Mouse (Mus musculus) monocyte, adult 5-6 weeks (primary cell): ENCODE data around the gene Srp9. TPM values are rescaled to one million over a fixed set of nuclear protein-coding genes. Genes with fewer than 3 reads are reported as not detected.

Experiments used
- ATAC-seq: fragments of 153-309, 156-312 bp; replicated peaks from 2 replicates; pipeline ENCODE4 v1.8.0; 2017; ENCODE audit warnings: mild to moderate bottlenecking; ENCODE audit not compliant: low TSS enrichment, insufficient number of reproducible peaks, severe bottlenecking, poor library complexity, low FRiP score
- total RNA-seq: library from RNA; stranded (forward); fragments of 200-1000, 200-491, 200-594 nt; gene quantifications from 3 replicates; pipeline ENCODE4 v1.2.3, GENCODE M21; 2017

Srp9 gene
- 122 to 171 TPM (median 147 TPM) in 3 replicates for total RNA-seq

DNA sequence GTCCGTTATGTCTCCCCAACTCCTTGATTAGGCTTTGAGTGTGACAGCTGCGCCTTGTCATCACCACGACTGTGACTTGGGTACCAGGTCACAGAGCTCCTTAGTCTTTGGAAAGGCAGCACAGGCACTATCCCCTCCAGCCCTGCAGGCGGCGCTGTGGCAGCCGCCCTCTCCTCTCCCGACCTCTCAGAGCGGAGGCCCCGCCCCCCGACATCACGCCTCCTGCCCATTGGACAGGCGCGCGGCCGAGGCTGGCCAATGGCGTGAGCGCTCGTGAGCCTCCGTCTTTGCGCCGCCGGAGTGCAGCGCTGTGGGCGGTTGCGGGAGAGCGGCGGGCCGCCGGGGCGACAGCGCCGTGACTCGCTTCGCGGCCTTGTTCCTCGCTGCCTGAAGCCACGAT is at the start of gene Srp9:
TSS of gene Srp9 (plus strand) at position 232 of the 400 bp plus-strand sequence.
- ATAC-seq: peak; percentile 93

DNA sequence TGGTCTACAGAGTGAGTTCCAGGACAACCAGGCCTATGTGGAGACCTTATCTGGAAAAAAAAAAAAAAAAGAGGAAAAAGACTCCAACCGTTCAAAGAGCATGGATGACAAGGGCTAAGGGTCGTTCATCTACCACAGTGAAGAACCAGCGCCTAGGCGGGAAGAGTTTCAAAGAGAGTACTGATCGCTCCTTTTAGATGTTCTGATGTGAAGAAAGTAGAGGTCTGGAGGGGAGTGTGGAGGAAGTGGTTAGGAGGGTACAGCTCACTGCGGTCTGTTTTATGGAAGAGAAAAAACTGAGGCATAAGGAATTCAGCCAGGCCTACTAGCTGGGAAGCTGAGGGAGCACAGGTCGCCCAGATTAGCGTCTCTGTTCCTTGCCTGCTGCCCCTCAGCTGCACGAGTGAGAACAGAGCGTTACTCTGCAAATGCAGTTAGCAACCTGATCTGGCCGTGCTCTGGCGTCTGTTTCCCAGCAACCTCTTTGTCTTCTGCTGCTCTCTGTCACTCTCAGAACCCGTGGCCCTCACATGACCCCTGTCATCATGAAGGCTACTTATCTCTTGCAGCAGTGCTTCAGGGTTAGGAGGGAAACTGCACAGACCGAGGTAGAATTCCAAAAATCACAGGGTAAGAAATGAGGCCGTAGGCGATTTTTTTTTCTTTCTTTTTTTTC is 42.7 kb upstream of the Srp9 start:
- ATAC-seq: no peak

DNA sequence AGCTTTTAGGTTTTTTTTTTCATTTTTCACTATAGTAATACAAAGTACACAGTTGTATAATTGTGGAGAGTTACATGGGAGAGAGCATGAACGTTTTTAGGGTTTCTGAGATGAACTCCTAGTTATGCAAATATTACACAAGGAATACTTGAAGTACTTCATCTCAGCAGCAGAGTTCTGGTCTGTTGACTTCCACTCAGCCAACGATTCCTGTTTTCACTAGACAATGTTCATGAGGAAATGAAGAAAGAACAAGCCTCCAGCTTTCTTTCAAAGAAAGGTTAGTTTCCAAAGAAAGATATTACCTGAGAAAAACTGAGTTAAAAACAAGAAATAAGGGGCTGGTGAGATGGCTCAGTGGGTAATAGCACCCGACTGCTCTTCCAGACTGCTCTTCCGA is 41.1 kb upstream of the Srp9 start:
- ATAC-seq: no peak

DNA sequence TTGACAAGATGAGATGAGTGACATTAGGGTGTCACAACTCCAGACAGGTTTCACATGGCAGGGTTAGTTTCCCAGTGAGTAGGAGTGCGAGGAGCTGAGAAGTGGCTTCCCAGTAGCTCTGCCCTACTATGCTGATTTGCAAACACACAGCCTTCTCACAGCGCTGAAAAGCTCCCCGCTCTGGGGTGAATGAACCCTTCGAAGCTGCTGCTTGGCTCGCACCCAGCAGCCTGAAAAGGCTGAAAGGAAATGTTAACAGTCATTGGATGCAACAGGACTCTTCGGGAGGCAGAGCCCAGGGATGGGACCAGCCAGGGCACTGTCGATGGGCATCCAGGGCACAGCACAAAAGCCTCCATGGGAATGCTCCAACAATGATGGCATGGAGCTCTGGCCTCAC is 37.8 kb upstream of the Srp9 start:
- ATAC-seq: no peak

DNA sequence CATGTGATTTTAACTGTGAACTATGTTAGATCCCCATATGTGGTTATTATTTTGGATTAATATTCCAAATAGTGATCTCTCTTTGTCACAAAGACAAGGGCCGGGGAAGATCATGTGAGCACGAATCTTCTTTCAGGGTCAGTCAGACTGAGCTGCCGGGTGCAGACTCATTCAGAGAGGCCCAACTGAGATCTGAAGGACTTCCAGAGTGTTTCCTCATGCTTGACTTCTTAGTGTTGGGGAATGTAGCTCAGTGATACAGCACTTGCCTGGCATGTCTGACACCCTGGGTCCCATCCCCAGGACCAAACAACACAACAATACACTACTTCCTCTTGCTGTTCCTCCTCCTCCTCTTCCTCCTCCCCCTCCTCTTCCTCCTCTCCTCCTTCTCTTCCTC is 37.2 kb upstream of the Srp9 start:
- no peak for ATAC-seq

DNA sequence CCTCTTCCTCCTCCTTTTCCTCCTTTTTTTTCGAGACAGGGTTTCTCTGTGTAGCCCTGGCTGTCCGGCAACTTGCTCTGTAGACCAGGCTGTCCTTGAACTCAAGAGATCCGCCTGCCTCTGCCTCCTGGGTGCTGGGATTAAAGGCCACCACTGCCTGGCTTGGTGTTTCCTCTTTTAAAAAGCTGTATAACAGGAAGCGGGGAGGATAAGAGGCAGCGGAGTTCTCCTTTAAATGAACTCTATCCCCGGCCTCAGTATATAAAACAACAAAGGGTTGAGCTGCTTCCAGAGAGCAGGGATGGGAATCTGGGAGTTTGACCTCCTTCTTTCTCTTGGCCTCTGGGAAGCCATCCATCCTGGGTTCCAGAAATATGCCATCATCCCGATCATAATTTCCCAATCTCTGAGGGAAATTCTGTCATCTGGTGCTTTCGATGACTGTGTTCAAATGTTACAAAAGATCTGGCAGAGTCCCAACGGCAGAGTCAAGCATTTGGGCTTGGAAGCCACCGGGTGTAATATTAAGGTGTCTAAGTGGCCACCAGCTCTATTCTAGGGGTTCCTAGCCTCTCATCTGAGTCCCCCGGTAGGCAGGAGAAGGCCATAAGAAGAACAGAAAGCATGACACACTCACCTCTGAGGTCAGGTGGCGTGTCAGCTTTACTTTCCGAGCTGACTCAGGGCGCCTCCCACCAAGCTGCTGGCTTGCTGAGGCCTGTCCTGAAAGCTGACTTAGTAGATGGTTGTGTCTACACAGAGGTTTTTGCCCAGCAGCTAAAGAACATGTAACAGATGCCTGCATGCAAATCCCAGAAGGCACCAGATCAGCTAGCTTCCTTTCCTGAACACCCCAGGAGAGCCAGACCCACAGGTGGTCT is 36.5 kb upstream of the Srp9 start:
- ATAC-seq: no peak

DNA sequence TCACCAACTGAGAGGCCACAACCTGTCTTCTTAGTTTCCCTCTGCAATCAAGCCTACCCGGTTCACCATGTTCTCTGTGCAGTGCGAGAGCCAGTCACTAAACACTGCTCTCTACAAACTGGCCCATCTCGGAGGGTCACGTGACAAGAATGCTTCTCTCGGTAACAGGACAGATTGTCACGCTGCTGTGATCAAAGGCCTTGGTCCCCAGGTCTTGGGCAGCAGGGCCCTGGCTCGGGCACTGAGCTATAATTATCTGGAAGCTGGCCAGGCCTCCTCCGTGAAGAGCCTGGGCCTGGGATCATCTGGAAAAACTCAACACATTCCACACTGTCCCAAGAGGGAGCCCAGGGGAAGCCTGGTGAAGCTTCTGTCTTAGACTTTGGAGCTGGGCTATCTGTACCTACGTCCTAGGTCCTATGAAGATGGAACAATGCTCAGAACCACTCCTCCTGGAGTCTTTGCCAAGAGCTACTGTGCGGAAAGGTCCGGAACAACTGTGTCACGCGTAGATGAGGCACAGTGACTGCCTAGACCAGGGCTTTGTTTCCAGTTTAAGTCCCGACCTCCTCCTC is 35.6 kb upstream of the Srp9 start:
- no peak for ATAC-seq

DNA sequence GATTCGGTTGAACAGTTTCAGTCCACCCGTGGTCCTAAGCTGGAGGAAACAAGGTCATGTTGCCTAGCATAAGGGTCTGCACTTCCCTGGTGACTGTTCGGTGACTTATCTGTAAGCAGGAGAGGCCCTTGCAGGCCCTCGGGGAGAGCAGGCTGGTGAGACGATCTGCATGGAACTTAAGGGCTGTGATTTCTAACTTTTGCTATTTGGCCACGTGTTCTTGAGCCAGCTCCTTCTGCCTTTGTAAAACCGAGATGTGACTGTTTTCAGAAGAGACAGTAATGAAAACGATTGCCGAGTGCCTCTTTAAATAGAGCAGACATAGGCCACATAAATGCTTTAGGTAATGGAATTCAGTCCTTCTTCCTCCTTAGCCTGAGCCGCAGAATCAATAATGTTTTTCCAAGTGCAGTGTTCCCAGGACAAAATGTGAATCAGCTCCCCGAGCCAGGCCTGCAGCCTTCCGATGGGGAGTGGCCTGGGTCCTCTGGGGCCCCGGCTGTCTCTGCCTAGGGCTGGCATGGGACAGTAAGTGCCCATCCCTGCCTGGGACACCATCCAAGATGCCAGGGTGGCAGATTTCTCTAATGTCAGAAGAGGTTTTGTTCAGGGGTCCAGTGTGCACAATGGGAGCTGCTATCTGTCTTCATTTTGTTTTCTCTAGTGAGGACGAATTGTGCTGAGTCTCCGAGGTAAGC is 34.8 kb upstream of the Srp9 start:
- ATAC-seq: no peak

DNA sequence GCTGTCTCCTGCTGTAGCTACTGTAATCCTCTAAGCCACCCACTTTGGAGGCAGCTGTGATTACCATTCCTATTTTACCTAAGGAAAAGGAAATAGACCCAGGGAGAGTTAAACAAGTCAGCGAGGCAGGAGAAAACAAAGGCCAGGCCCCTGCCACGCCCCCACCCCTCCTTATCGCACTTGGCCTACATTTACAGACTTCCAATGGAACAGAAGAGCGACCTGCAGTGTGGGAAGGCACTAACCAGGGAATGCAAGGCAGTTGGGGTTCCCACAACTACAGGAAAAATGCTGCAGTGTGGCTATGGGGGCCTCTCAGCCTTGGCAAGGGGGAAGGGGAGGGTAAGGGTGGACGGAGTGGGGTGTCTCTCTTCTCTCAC is 34.2 kb upstream of the Srp9 start:
- ATAC-seq: no peak

DNA sequence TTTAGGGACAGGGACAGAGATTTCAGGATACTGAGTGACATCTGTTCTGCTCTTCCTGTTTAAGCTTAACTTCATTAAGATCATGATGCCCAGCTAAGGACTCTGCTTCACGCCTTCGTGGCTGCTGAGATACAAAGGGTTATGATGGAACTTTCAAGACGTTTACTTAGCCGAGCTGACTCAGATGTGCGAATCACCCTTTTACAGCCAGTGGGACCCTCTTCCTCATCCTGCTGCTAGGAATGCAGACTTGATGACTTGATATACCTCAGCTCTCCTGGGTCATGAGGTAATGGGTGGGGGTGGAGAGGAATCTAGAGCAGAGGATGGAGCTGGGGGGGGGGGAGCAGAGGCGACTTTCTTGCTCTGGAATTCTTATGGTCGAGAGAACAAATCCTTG is 33.3 kb upstream of the Srp9 start:
- no peak for ATAC-seq

DNA sequence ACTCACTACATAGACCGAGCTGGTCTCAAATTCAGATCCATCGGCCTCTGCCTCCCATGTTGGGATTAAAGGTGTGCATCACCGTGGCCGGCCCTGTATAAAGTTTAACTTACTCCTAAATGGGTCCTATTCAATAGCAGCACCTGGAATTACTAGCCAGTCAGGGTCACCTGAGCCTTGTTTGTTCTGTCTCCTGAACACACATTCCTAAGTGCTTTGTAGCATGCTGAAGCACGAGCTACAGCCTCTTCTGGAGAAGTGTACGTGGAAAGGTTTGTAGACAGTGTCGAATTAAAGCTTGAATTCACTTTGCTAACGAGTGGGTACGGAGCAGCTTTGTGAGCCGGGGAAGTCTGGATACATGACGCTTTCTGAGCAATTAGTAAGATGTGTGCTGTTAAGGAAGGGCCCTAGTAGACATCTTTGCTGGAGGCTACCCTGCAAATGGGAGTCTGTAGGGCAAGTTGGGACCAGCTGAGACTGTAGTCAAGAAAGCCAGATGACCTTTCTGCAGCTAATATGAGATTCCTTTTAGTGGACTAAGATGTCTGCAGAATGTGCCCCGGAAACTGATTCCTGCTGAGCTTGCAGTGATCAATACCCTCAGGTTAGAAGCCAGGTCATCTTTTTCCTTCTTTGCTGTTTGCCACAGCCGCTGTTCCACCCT is 32.7 kb upstream of the Srp9 start:
- ATAC-seq: no peak

DNA sequence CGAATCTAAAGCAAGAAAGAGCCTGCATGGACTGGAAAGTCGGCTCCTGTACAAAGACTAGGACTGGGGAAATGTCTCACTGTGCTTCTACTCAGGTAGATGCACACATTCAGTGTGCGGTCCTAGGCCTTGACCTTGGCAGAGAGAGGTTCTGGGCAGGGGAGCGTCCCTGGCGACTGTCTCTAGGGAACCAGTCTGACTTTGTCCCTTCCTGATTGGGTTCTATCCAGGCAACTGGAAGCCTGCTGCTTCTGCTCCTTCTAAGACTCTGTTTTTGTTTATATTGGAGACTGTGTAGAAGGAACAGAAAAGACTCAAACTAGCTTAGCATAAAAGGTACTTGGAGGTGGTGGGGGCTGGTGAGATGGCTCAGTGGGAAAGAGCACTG is 32.1 kb upstream of the Srp9 start:
- no peak for ATAC-seq

DNA sequence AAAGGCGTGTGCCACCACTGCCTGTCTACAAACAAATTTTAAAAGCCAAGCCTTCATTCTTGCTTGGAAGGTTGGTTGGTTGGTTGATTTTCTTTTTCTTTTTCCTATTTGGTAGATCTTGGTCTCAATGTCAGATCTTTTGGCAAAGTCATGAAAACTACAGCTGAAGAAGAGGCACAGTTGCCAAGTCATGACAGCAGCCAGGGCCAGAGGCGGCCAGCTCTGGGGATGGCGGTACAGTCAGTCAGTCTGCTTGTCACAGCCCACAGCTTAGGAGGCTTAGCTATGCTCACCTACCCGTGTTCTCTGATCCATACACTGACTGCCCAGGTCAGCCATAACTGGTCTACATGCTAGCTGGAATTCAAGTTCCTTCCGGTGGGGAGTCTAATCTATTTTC is 31.1 kb upstream of the Srp9 start:
- ATAC-seq: no peak

DNA sequence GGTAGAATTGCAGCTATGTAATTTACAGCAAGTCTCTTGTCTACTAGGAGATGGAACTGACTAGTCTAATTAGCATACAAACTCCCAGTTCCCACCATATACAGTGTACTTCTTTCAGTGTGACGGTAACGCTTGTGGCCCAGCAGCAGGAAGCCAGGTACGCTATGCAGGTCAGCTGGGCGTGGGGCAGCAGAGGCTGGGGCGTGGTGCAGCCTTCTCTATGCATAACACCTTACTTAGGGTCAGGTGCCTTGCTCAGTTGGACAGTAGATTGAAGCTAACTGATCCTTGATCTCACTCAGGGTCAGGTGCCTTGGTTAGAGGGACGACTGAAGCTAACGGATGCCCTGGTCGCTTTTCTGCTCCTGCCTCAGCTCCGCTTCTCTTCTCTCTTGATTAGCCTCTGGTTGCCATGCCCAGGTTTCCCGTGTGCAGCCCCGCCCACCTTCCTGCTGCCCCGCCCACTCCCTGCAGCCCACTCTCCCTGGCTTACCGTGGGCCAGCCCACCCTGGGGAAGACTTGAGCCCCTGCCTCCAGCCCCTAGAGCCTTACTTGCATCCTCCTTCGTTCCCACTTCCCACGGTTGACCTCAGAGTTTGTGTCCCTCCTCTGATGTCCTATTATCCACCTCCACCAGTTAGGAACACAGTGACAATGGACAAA is 29.9 kb upstream of the Srp9 start:
- no peak for ATAC-seq

DNA sequence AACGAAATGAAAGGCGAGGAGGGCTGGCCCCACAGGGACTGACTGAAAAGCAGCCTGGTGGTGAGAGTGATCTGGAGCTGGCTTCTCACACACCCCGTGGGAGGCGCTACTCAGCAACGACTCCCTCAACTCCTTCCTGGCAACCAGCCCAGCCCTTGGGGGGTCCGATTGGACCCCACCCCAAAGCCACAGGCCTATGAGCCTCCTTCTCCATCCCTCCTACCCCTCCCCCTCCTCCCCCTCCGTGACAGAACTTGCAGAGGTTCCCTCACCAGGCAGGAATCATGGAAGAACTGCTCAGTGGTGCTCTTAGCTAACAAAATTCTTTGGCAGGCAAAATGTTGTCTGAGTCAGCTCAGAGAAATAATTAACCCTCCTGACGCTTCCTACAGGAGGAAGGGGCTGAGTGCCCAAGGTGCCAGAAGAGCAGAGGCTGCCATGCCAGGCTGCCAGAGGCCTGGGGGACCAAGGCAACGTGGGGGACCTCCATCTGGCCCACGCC is 29.2 kb upstream of the Srp9 start:
- no peak for ATAC-seq

DNA sequence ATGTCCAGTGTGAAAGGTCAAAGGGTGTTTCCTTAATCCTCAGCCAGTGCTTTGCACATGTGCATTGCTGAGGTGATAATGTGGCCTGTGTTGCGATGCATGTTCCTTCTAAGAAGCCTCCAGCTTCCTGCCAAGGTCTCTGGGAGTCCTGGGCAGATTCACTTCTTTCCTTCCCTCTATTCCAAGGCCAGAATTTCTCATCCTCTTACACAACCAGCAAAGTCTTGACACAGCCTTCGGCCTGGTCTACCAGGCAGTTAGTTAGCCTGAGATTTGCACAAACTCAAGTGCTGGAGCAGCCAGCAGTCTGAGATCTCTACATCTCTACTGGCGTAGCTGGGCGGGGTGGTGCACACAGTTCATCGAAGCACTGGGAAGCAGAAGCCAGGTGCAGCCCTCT is 27.8 kb upstream of the Srp9 start:
- no peak for ATAC-seq

DNA sequence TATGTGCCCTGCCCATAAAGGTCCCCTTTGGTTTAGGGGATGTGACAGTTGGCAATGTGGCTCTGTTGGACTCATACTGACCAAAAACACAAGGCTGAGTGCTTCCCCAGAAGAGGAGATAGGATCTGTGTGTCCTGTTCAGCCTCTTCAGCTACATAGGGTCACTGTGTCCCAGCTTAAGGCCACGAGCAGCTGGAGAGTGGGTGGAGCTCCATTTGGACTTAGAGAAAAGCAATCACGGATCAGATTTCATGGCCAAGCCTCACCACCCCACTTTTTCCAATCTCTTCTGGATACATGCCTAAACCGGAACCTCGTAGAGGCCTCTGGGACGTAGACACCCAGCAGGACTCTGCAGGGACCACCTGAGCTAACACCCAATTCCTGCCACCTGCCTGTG is 25.5 kb upstream of the Srp9 start:
- no peak for ATAC-seq

DNA sequence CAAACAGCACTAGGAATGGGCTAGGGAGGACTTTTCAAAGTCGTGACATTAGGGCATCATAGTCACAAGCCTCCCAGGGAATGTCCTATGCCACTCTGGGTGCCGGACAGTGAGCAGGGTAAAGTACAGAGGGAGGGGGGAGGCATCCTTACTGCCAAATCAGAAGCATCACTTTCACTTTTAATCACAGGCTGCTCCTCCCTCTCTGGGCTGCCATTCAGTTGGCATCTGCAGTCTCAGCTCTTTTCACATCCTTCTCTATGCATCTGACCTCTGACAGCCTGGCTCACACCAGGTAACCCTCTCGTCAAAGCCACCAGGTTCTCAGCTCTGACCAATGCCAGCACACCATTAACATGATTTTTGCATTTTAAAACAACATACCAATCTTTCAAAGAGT is 24.1 kb upstream of the Srp9 start:
- ATAC-seq: no peak
